In genomic region chr11:79129388-79130356, GRCm38 (mm10) we compare ENCODE assay signal across 19 mouse cellular contexts. TPM values are rescaled to one million over a fixed set of nuclear protein-coding genes. Genes with fewer than 3 reads are reported as not detected.
DNase-seq lines count a peak whose midpoint lies in the region; ATAC-seq lines count a peak whose summit lies in the region.
"Had no signal": no experiment of that assay in that cellular context is flagged by ENCODE, and none has a peak within 500 bp of the region (broad histone marks: within the 10 kb centered on the region; RNA-seq: fewer than 3 reads in every experiment).

No protein-coding gene starts in this region.

- peaks cover 79% of the 10 kb centered on the region for H3K4me1 ChIP-seq in heart, embryonic 10.5 days
- peaks cover 59% of the 10 kb centered on the region for H3K4me1 ChIP-seq in heart, embryonic 11.5 days (ENCODE audit: control insufficient read depth, insufficient read depth, low read length)
- H3K4me1 ChIP-seq in midbrain, embryonic 10.5 days: peaks cover 11% of the 10 kb centered on the region; the same call in 1 of the 2 replicates
- H3K4me1 ChIP-seq in midbrain, embryonic 13.5 days (replicated peaks): 0 out of 2 replicates have a peak, but pooled peaks cover 4% of the 10 kb centered on the region
- H3K4me1 ChIP-seq: midbrain, embryonic 15.5 days had no signal

- no peak for DNase-seq in heart, embryonic 10.5 days (ENCODE audit: low spot score)
- DNase-seq in midbrain, embryonic 10.5 days (ENCODE audit: low spot score): no peak
- peak; percentile 52 for DNase-seq in Muller cell, postnatal 12 days (ENCODE audit: inconsistent ontology term)
- peak; percentile 44 for DNase-seq in splenic B cell, adult 2 months (ENCODE audit: low read depth, low spot score)
- no peak for DNase-seq in adrenal gland, adult 2 months
- no peak for DNase-seq in ovary, postnatal 10 days (ENCODE audit: low spot score)
- DNase-seq: adrenal gland, postnatal 14 days; cerebellum, adult 9-11 months; layer of hippocampus, adult 9-11 months; lung, postnatal 36 days; retina, postnatal 1 day had no signal

- H3K36me3 ChIP-seq in heart, embryonic 10.5 days: 0 out of 2 replicates have a peak, but pooled peaks cover 4% of the 10 kb centered on the region
- H3K36me3 ChIP-seq in heart, embryonic 11.5 days (ENCODE audit: control insufficient read depth, insufficient read depth, low read length): no peaks in the 10 kb centered on the region
- H3K36me3 ChIP-seq in midbrain, embryonic 10.5 days: no peaks in the 10 kb centered on the region
- H3K36me3 ChIP-seq in midbrain, embryonic 13.5 days: no peaks in the 10 kb centered on the region
- no peaks in the 10 kb centered on the region for H3K36me3 ChIP-seq in splenic B cell, adult 2 months (ENCODE audit: control insufficient read depth, insufficient read depth, low read length, poor library complexity, severe bottlenecking)
- H3K36me3 ChIP-seq: kidney, embryonic 15.5 days; midbrain, embryonic 15.5 days; neural tube, embryonic 13.5 days had no signal

- 54% methylated on average over 13 of the region's 13 CpGs for WGBS in heart, embryonic 10.5 days
- 53% methylated on average over 13 of the region's 13 CpGs for WGBS in heart, embryonic 11.5 days (ENCODE audit: insufficient replicate concordance)
- WGBS in midbrain, embryonic 10.5 days: 86% methylated on average over 13 of the region's 13 CpGs
- 82% methylated on average over 13 of the region's 13 CpGs for WGBS in midbrain, embryonic 13.5 days

- ATAC-seq in heart, embryonic 11.5 days (replicated peaks; ENCODE audit: insufficient number of reproducible peaks, low FRiP score, low TSS enrichment): no peak
- no peak for ATAC-seq in midbrain, embryonic 13.5 days
- ATAC-seq: forebrain, embryonic 16.5 days; midbrain, embryonic 15.5 days had no signal

- H3K27ac ChIP-seq in heart, embryonic 10.5 days: peak overlapping the region; percentile 50; the same call in 1 of the 2 replicates
- H3K27ac ChIP-seq in heart, embryonic 11.5 days (ENCODE audit: low read depth, low read length): no peak overlapping the region
- H3K27ac ChIP-seq in midbrain, embryonic 10.5 days (replicated peaks): 0 out of 2 replicates have a peak overlapping the region, but pooled peaks have one; percentile 1
- H3K27ac ChIP-seq in midbrain, embryonic 13.5 days: no peak overlapping the region
- H3K27ac ChIP-seq: hindbrain, embryonic 14.5 days; kidney, embryonic 15.5 days; liver, embryonic 14.5 days; midbrain, embryonic 15.5 days; neural tube, embryonic 13.5 days had no signal

- H3K9ac ChIP-seq in heart, embryonic 11.5 days (ENCODE audit: low read depth, low read length): no peak overlapping the region
- H3K9ac ChIP-seq in midbrain, embryonic 13.5 days (replicated peaks): no peak overlapping the region
- H3K9ac ChIP-seq: hindbrain, embryonic 14.5 days; kidney, embryonic 15.5 days; liver, embryonic 14.5 days; midbrain, embryonic 15.5 days; neural tube, embryonic 13.5 days had no signal

- H3K4me3 ChIP-seq in heart, embryonic 10.5 days: no peak overlapping the region
- H3K4me3 ChIP-seq in heart, embryonic 11.5 days (ENCODE audit: low read depth, low read length): no peak overlapping the region
- no peak overlapping the region for H3K4me3 ChIP-seq in midbrain, embryonic 10.5 days
- no peak overlapping the region for H3K4me3 ChIP-seq in midbrain, embryonic 13.5 days (replicated peaks)
- H3K4me3 ChIP-seq: kidney, embryonic 15.5 days; midbrain, embryonic 15.5 days; neural tube, embryonic 13.5 days had no signal

- H3K4me2 ChIP-seq in heart, embryonic 11.5 days: no peak overlapping the region
- no peak overlapping the region for H3K4me2 ChIP-seq in midbrain, embryonic 13.5 days (replicated peaks)
- H3K4me2 ChIP-seq: hindbrain, embryonic 14.5 days; kidney, embryonic 15.5 days; midbrain, embryonic 15.5 days; neural tube, embryonic 13.5 days had no signal

- H3K27me3 ChIP-seq in heart, embryonic 10.5 days (ENCODE audit: insufficient read depth, poor library complexity, severe bottlenecking): no peaks in the 10 kb centered on the region
- no peaks in the 10 kb centered on the region for H3K27me3 ChIP-seq in heart, embryonic 11.5 days (ENCODE audit: control insufficient read depth, insufficient read depth, low read length)
- no peaks in the 10 kb centered on the region for H3K27me3 ChIP-seq in midbrain, embryonic 10.5 days (ENCODE audit: low read depth, poor library complexity, severe bottlenecking)
- no peaks in the 10 kb centered on the region for H3K27me3 ChIP-seq in midbrain, embryonic 13.5 days
- H3K27me3 ChIP-seq in splenic B cell, adult 2 months (ENCODE audit: control insufficient read depth, insufficient read depth, low read length, poor library complexity, severe bottlenecking): no peaks in the 10 kb centered on the region
- H3K27me3 ChIP-seq: kidney, embryonic 15.5 days; midbrain, embryonic 15.5 days; neural tube, embryonic 13.5 days had no signal

- no peaks in the 10 kb centered on the region for H3K9me3 ChIP-seq in heart, embryonic 10.5 days
- H3K9me3 ChIP-seq in heart, embryonic 11.5 days (replicated peaks; ENCODE audit: control insufficient read depth, low read length): no peaks in the 10 kb centered on the region
- H3K9me3 ChIP-seq in midbrain, embryonic 10.5 days (replicated peaks): no peaks in the 10 kb centered on the region
- no peaks in the 10 kb centered on the region for H3K9me3 ChIP-seq in midbrain, embryonic 13.5 days
- H3K9me3 ChIP-seq: kidney, embryonic 15.5 days; midbrain, embryonic 15.5 days; neural tube, embryonic 13.5 days had no signal

RNA-seq across cellular contexts. Expression of gene Ksr1, which starts 16.5 kb away (rescaled TPM):
- polyA plus RNA-seq in heart, embryonic 10.5 days (2016; fragmentation: Nextera tagmentation; extraction: Ambion mirVana): 1.9 and 3.3 TPM in 2 replicates
- polyA plus RNA-seq in heart, embryonic 11.5 days (2014; fragmentation: Nextera tagmentation; extraction: Ambion mirVana): 4.4 and 4.6 TPM in 2 replicates
- 1.7 and 2.5 TPM in 2 replicates for polyA plus RNA-seq in midbrain, embryonic 10.5 days (2016; fragmentation: Nextera tagmentation; extraction: Ambion mirVana)
- polyA plus RNA-seq in midbrain, embryonic 13.5 days (2015; fragmentation: Nextera tagmentation; extraction: Ambion mirVana): 2.3 and 3.7 TPM in 2 replicates
- 10 to 100 TPM in 1 of 2 experiments, 1 to 10 TPM in 1; 9.1 to 14.6 TPM for total RNA-seq in adrenal gland, adult 2 months (2021)
- polyA plus RNA-seq in adrenal gland, adult 2 months (2012; rRNA removed): 17.5 and 27.6 TPM in 2 replicates

Comparison
In these comparisons a context has a peak if more than half of its experiments do, and no peak if none do; other contexts are left out.
1. H3K27ac ChIP-seq: peak in heart, embryonic 10.5 days (single experiment) and midbrain, embryonic 10.5 days (single experiment); none in heart, embryonic 11.5 days (single experiment) and midbrain, embryonic 13.5 days (single experiment).
2. DNase-seq: peak in Muller cell, postnatal 12 days (single experiment) and splenic B cell, adult 2 months (single experiment); none in heart, embryonic 10.5 days (single experiment), midbrain, embryonic 10.5 days (single experiment), adrenal gland, adult 2 months (single experiment) and ovary, postnatal 10 days (single experiment).